Mouse (Mus musculus): ENCODE results near the gene Fgfr2. TPM values are rescaled to one million over a fixed set of nuclear protein-coding genes. Genes with fewer than 3 reads are reported as not detected.

Gene Fgfr2
- total RNA-seq, 2 experiments from 2014 or later = 190 to 480 TPM

GRCm38 (mm10) chr7:132074503-132074902, 1048.6 kb downstream of the Fgfr2 start:
- DNase-seq = no peak

DNA sequence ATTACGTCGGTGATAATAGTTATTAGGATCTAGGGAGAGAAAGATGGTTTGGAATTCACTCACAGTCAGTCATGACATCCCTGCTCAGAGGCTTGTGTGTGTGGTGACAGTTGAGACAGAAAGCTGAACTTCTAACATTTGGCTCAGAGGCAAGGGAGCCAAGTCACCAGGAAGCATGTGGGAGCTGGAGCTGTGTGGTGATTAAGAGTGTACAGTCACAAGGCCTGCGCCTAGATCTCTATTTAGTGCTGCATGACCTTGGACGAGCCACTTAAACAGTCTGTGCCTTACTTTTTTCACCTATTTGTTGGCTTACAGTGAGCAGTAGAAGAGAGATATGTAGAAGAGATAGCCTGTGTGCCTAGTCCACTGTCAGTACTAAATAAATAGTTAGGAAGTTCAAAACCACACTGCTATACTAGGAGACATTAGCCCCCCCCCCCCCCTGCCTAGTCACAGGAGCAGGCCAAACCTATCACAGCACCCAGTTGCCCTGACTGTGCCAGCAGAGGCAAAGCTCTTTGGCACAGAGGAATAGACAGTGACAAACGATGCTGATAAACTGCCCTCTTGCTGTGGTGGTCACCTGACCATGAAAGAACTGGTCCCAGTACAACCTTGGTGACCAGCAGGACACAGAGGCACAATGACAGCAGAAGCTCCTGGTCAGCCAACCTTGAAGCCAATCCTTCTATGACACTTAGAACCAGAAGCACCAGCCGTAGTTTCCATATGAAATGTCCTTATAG, 1052.1 kb downstream of the Fgfr2 start:
- DNase-seq = peak; percentile 40 to 48

- DNase-seq = peak in 1 of 2 experiments; percentile 7
Observed at GRCm38 (mm10) chr7:132067951-132068350, 1055.2 kb downstream of the Fgfr2 start.

GRCm38 (mm10) chr7:132067511-132067910, 1055.6 kb downstream of the Fgfr2 start:
- DNase-seq = peak; percentile 54 to 55

- peak in 1 of 2 experiments; percentile 19 for DNase-seq
Observed at GRCm38 (mm10) chr7:132060116-132060515, 1063.0 kb downstream of the Fgfr2 start.

DNA sequence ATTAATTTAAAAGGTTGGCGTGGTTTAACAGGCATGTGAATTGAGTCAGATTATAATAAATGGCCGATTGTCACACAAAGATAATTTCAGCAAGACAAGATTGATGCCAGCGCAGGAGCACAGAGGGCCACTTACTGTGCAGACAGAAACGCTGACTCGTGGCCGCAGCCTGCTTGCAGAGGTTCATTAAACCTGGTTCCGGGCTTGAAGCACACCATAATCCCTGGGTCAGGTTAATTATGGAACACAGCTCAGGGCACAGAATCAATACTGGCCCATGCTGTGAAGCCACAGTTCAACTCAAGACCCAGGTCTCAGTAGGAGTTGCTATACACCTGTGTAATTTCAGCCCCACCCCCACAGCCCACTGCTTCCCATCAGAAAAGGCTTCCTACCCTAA, 1066.6 kb downstream of the Fgfr2 start:
- DNase-seq = no peak

DNA sequence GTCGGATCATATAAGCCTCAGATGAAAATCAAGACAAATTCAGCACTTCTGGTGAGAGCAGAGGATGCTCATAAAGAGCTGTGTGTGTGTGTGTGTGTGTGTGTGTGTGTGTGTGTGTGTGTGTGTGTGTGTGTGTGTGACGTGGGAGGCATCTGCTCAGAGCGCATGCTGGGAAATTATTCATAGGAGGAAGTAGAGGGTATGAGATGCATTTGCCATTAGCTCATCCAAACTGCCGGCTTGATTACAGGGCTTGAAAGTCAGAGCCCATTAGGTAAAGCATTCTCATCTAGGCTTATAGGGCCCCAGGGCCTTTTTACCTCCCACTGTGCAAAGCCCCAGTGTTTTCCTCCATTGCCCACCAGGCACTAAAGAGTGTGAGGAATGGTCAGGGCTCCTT, 1076.5 kb downstream of the Fgfr2 start:
- DNase-seq = no peak

GRCm38 (mm10) chr7:132031940-132032531, 1091.1 kb downstream of the Fgfr2 start:
- no peak for DNase-seq

- DNase-seq = peak; percentile 2 to 15
Observed at GRCm38 (mm10) chr7:132026671-132027070, 1096.5 kb downstream of the Fgfr2 start.

- DNase-seq = no peak
Observed at GRCm38 (mm10) chr7:132025591-132025990, 1097.6 kb downstream of the Fgfr2 start.

GRCm38 (mm10) chr7:132015933-132016332, 1107.2 kb downstream of the Fgfr2 start:
- DNase-seq = no peak

GRCm38 (mm10) chr7:132015193-132015592, 1108.0 kb downstream of the Fgfr2 start:
- no peak for DNase-seq

GRCm38 (mm10) chr7:132013970-132014369, 1109.2 kb downstream of the Fgfr2 start:
- DNase-seq = no peak

DNA sequence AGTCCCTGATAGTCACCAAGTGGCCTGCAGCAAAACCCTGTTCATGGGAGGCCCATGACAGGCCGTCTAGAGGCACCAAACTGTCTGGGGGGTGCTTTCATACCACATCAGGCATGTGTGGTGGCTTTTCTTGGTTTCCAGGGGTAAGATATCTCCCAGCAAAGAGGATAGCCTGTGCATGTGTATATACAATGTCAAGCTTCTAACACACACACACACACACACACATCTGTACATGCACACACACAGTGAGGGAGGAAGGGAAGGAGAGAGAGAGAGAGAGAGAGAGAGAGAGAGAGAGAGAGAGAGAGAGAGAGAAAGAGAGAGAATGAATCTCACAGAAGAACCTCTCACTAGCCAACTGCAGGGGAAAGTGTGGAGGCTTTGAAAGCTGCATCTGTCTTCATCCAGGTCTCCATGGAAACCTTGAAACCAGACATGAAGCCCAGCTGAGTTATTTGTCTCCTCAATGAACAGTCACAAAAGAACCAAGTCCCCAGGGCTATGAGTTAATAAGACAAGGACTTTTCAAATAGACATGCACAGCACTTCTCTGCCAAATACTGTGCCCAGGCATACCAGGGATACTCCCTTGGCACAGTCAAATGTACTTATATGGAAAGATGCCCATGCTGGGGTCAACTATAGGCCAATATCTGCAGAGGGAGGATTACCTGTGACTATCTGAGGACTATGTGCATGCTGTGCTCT, 1110.0 kb downstream of the Fgfr2 start:
- DNase-seq = no peak

GRCm38 (mm10) chr7:132009002-132009401, 1114.1 kb downstream of the Fgfr2 start:
- DNase-seq = no peak

- DNase-seq = no peak
Observed at GRCm38 (mm10) chr7:132005996-132006696, 1117.0 kb downstream of the Fgfr2 start.

- DNase-seq = no peak
Observed at GRCm38 (mm10) chr7:131992873-131993272, 1130.3 kb downstream of the Fgfr2 start.

- no peak for DNase-seq
Observed at GRCm38 (mm10) chr7:131992226-131992625, 1130.9 kb downstream of the Fgfr2 start.

- DNase-seq = no peak
Observed at GRCm38 (mm10) chr7:131989056-131989455, 1134.1 kb downstream of the Fgfr2 start.

DNA sequence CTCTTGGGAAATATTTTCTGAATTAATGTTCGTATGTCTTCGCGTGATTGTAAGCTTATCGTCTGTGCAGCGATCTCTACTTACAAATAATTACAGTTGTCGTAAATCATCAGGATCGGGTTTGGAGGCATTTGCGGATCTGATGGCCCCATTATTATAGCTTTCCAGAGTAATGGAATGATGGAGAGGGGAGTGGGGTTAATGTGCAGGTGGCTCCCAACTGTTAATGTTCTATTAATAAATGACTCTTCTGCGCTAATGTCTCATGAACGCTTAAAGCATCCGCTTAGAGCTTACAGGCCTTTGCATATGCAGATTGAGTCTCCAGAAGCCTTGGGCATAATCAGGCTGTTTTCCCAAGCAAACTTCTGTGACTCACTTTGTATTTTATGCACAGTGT, 1144.5 kb downstream of the Fgfr2 start:
- no peak for DNase-seq

DNA sequence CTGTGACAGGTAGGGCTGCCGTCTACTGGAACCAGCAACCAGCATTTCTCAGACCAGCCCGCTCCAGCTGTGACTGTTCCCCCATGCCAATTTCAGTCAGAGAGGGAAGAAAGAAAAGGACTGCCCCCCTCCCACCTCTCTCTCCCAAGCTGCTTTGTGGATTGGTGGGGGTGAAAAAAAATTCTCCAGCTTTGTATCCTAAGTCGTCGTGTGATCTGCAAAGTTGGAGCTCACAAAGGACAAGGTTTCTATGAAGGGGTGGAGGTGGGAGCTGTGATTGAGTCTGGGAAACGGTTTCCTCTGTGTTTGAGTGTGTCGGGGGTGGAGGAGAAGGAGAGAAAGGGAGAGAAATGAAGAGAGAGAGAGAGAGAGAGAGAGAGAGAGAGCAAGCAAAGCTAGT, 1147.3 kb downstream of the Fgfr2 start:
- no peak for DNase-seq

GRCm38 (mm10) chr7:131970255-131970654, 1152.9 kb downstream of the Fgfr2 start:
- DNase-seq = no peak

Measured in adrenal gland, postnatal 36 days (tissue).